Mouse (Mus musculus) thymus, adult 18-20 months (tissue): ENCODE results near the gene Hs6st3.
"Not testable (repeated sequence)": the region's sequence is repeated elsewhere in the genome, so short reads cannot be mapped to it uniquely, and the experiment has no call there.

Experiments used
- DNase-seq, 2 experiments: peaks; one replicate each; pipeline ENCODE4 v3.0.0; 2022; ENCODE audit warnings: mixed read lengths in 2 of 2

Hs6st3 gene

GRCm38 (mm10) chr14:119250353-119250752, 112.2 kb downstream of the Hs6st3 start:
- DNase-seq = no peak

- DNase-seq = no peak
Observed at GRCm38 (mm10) chr14:119255396-119255795, 117.3 kb downstream of the Hs6st3 start.

GRCm38 (mm10) chr14:119257072-119257471, 118.9 kb downstream of the Hs6st3 start:
- DNase-seq = no peak

- no peak for DNase-seq
Observed at GRCm38 (mm10) chr14:119260176-119260962, 122.2 kb downstream of the Hs6st3 start.

- DNase-seq = no peak
Observed at GRCm38 (mm10) chr14:119266334-119266733, 128.2 kb downstream of the Hs6st3 start.

- DNase-seq = no peak
Observed at GRCm38 (mm10) chr14:119273088-119273487, 134.9 kb downstream of the Hs6st3 start.

- DNase-seq = not testable (repeated sequence)
Observed at GRCm38 (mm10) chr14:119278156-119278555, 140.0 kb downstream of the Hs6st3 start.

- DNase-seq = no peak
Observed at GRCm38 (mm10) chr14:119283951-119284350, 145.8 kb downstream of the Hs6st3 start.

GRCm38 (mm10) chr14:119289668-119290067, 151.5 kb downstream of the Hs6st3 start:
- no peak for DNase-seq

GRCm38 (mm10) chr14:119294071-119294470, 155.9 kb downstream of the Hs6st3 start:
- no peak for DNase-seq

- DNase-seq = no peak
Observed at GRCm38 (mm10) chr14:119306461-119306860, 168.3 kb downstream of the Hs6st3 start.

GRCm38 (mm10) chr14:119318379-119318778, 180.2 kb downstream of the Hs6st3 start:
- no peak for DNase-seq

GRCm38 (mm10) chr14:119347236-119347635, 209.1 kb downstream of the Hs6st3 start:
- DNase-seq = no peak

- DNase-seq = no peak
Observed at GRCm38 (mm10) chr14:119361414-119361813, 223.3 kb downstream of the Hs6st3 start.

- no peak for DNase-seq
Observed at GRCm38 (mm10) chr14:119367866-119368425, 229.8 kb downstream of the Hs6st3 start.

- no peak for DNase-seq
Observed at GRCm38 (mm10) chr14:119369274-119369673, 231.1 kb downstream of the Hs6st3 start.

GRCm38 (mm10) chr14:119370013-119370412, 231.9 kb downstream of the Hs6st3 start:
- DNase-seq = no peak

- no peak for DNase-seq
Observed at GRCm38 (mm10) chr14:119379303-119379702, 241.2 kb downstream of the Hs6st3 start.

GRCm38 (mm10) chr14:119401618-119402017, 263.5 kb downstream of the Hs6st3 start:
- no peak for DNase-seq

GRCm38 (mm10) chr14:119409334-119410050, 271.4 kb downstream of the Hs6st3 start:
- no peak for DNase-seq

GRCm38 (mm10) chr14:119422894-119423293, 284.8 kb downstream of the Hs6st3 start:
- DNase-seq = no peak

GRCm38 (mm10) chr14:119450471-119450870, 312.3 kb downstream of the Hs6st3 start:
- DNase-seq = no peak

GRCm38 (mm10) chr14:119451594-119451993, 313.5 kb downstream of the Hs6st3 start:
- DNase-seq = no peak

- DNase-seq = no peak
Observed at GRCm38 (mm10) chr14:119452382-119452781, 314.2 kb downstream of the Hs6st3 start.
